27 mouse cellular contexts compared by ENCODE assay signal in genomic region chr4:149626809-149627208, GRCm38 (mm10). TPM values are rescaled to one million over a fixed set of nuclear protein-coding genes. Genes with fewer than 3 reads are reported as not detected.
A peak's percentile ranks its signal among the peaks of the same experiment; 100 is the strongest.
DNase-seq lines count a peak whose midpoint lies in the region; ATAC-seq and TF ChIP-seq lines count a peak whose summit lies in the region.
"Had no signal": no experiment of that assay in that cellular context is flagged by ENCODE, and none has a peak within 500 bp of the region (broad histone marks: within the 10 kb centered on the region; RNA-seq: fewer than 3 reads in every experiment).

No protein-coding gene starts in this region.

- no peaks in the 10 kb centered on the region for H3K27me3 ChIP-seq in hindbrain, embryonic 10.5 days (ENCODE audit: insufficient read depth, poor library complexity, severe bottlenecking)
- H3K27me3 ChIP-seq in hindbrain, postnatal 0 days (ENCODE audit: insufficient read depth, low read length), result no peaks in the 10 kb centered on the region
- no peaks in the 10 kb centered on the region for H3K27me3 ChIP-seq in midbrain, embryonic 12.5 days
- no peaks in the 10 kb centered on the region for H3K27me3 ChIP-seq in midbrain, embryonic 16.5 days (ENCODE audit: control insufficient read depth, insufficient read depth, low read depth, low read length)
- no peaks in the 10 kb centered on the region for H3K27me3 ChIP-seq in forebrain, embryonic 12.5 days
- no peaks in the 10 kb centered on the region for H3K27me3 ChIP-seq in midbrain, embryonic 14.5 days (ENCODE audit: control insufficient read depth, insufficient read depth, low read length)
- H3K27me3 ChIP-seq in liver, postnatal 0 days (ENCODE audit: insufficient read depth, low read length), result no peaks in the 10 kb centered on the region
- H3K27me3 ChIP-seq: embryonic facial prominence, embryonic 15.5 days; heart, embryonic 13.5 days; liver, embryonic 15.5 days; neural tube, embryonic 15.5 days had no signal

- TF ChIP-seq EP300 in liver, postnatal 0 days (IDR thresholded peaks at IDR 0.05; ENCODE audit: low read depth), result no peak

- WGBS in hindbrain, embryonic 10.5 days, result 42% methylated on average over 17 of the region's 17 CpGs
- WGBS in hindbrain, postnatal 0 days, result 43% methylated on average over 17 of the region's 17 CpGs
- WGBS in midbrain, embryonic 12.5 days, result 44% methylated on average over 17 of the region's 17 CpGs
- 30% methylated on average over 17 of the region's 17 CpGs for WGBS in midbrain, embryonic 16.5 days
- 17% methylated on average over 17 of the region's 17 CpGs for WGBS in forebrain, embryonic 12.5 days
- WGBS in midbrain, embryonic 14.5 days, result 32% methylated on average over 17 of the region's 17 CpGs
- WGBS in liver, postnatal 0 days (ENCODE audit: insufficient replicate concordance), result 86% methylated on average over 17 of the region's 17 CpGs

- H3K9ac ChIP-seq in hindbrain, postnatal 0 days (replicated peaks; ENCODE audit: low read length), result no peak overlapping the region
- H3K9ac ChIP-seq in midbrain, embryonic 12.5 days (replicated peaks), result no peak overlapping the region
- H3K9ac ChIP-seq in midbrain, embryonic 16.5 days (ENCODE audit: low read depth, low read length), result no peak overlapping the region
- H3K9ac ChIP-seq in forebrain, embryonic 12.5 days, result 0 out of 2 replicates have a peak overlapping the region, but pooled peaks have one; percentile 12
- H3K9ac ChIP-seq in midbrain, embryonic 14.5 days (replicated peaks; ENCODE audit: low read length), result peak overlapping the region; percentile 36; the same call in 1 of the 2 replicates
- no peak overlapping the region for H3K9ac ChIP-seq in liver, postnatal 0 days (replicated peaks)
- H3K9ac ChIP-seq: embryonic facial prominence, embryonic 15.5 days; heart, embryonic 13.5 days; liver, embryonic 15.5 days; neural tube, embryonic 15.5 days had no signal

- H3K27ac ChIP-seq in hindbrain, embryonic 10.5 days, result peak overlapping the region; percentile 73
- H3K27ac ChIP-seq in hindbrain, postnatal 0 days, result no peak overlapping the region
- peak overlapping the region; percentile 39; the same call in 1 of the 2 replicates for H3K27ac ChIP-seq in midbrain, embryonic 12.5 days (replicated peaks)
- H3K27ac ChIP-seq in midbrain, embryonic 16.5 days (ENCODE audit: low read length), result no peak overlapping the region
- H3K27ac ChIP-seq in forebrain, embryonic 12.5 days, result peak overlapping the region; percentile 39
- H3K27ac ChIP-seq in midbrain, embryonic 14.5 days (replicated peaks; ENCODE audit: low read depth, low read length), result no peak overlapping the region; the same call in 1 of the 2 replicates
- H3K27ac ChIP-seq in liver, postnatal 0 days (ENCODE audit: low read depth), result no peak overlapping the region
- H3K27ac ChIP-seq: embryonic facial prominence, embryonic 15.5 days; gastrocnemius, adult 2 months; heart, adult 2 months; heart, embryonic 13.5 days; liver, embryonic 15.5 days; neural tube, embryonic 15.5 days had no signal

- DNase-seq in hindbrain, embryonic 10.5 days (ENCODE audit: low spot score), result no peak
- DNase-seq in hindbrain, postnatal 0 days (ENCODE audit: low spot score), result no peak
- no peak for DNase-seq in midbrain, embryonic 14.5 days
- DNase-seq in neural tube, embryonic 10.5 days (ENCODE audit: extremely low spot score, low spot score), result no peak
- no peak for DNase-seq in liver, postnatal 0 days
- DNase-seq: adrenal gland, adult 2 months; B cell, adult 2 months; cerebellum, adult 8-10 months; cerebellum, postnatal 36 days; gastrocnemius, adult 2 months; gastrocnemius, postnatal 36 days; heart, adult 2 months; heart, postnatal 10 days; kidney, adult 11 months; kidney, postnatal 14 days; lung, postnatal 36 days; retina, postnatal 1 day; right cerebral cortex, postnatal 14 days had no signal

- no peaks in the 10 kb centered on the region for H3K9me3 ChIP-seq in hindbrain, embryonic 10.5 days
- H3K9me3 ChIP-seq in hindbrain, postnatal 0 days (ENCODE audit: low read length), result no peaks in the 10 kb centered on the region
- no peaks in the 10 kb centered on the region for H3K9me3 ChIP-seq in midbrain, embryonic 12.5 days
- H3K9me3 ChIP-seq in midbrain, embryonic 16.5 days (replicated peaks; ENCODE audit: control insufficient read depth, low read length, poor library complexity, severe bottlenecking), result no peaks in the 10 kb centered on the region
- H3K9me3 ChIP-seq in forebrain, embryonic 12.5 days, result no peaks in the 10 kb centered on the region
- no peaks in the 10 kb centered on the region for H3K9me3 ChIP-seq in midbrain, embryonic 14.5 days (ENCODE audit: control insufficient read depth, low read length)
- no peaks in the 10 kb centered on the region for H3K9me3 ChIP-seq in liver, postnatal 0 days (ENCODE audit: low read length)
- H3K9me3 ChIP-seq: embryonic facial prominence, embryonic 15.5 days; heart, embryonic 13.5 days; liver, embryonic 15.5 days; neural tube, embryonic 15.5 days had no signal

- no peak for ATAC-seq in hindbrain, postnatal 0 days
- no peak for ATAC-seq in midbrain, embryonic 12.5 days (ENCODE audit: low FRiP score, low read depth)
- no peak for ATAC-seq in midbrain, embryonic 16.5 days
- ATAC-seq in forebrain, embryonic 12.5 days (ENCODE audit: low FRiP score), result peak; percentile 33; the same call in 1 of the 2 replicates
- no peak for ATAC-seq in midbrain, embryonic 14.5 days (ENCODE audit: low FRiP score, low TSS enrichment)
- no peak for ATAC-seq in liver, postnatal 0 days
- ATAC-seq: activated CD4-positive, CD25-positive, alpha-beta regulatory T cell, adult 4 months; inflammation-experienced regulatory T-cells, adult 6 months had no signal

- H3K4me3 ChIP-seq in hindbrain, embryonic 10.5 days, result no peak overlapping the region
- no peak overlapping the region for H3K4me3 ChIP-seq in hindbrain, postnatal 0 days (ENCODE audit: low read length)
- H3K4me3 ChIP-seq in midbrain, embryonic 12.5 days, result no peak overlapping the region
- H3K4me3 ChIP-seq in midbrain, embryonic 16.5 days (ENCODE audit: low read depth, low read length), result no peak overlapping the region
- H3K4me3 ChIP-seq in forebrain, embryonic 12.5 days (replicated peaks), result no peak overlapping the region
- no peak overlapping the region for H3K4me3 ChIP-seq in midbrain, embryonic 14.5 days (replicated peaks; ENCODE audit: low read depth, low read length)
- H3K4me3 ChIP-seq in liver, postnatal 0 days (ENCODE audit: low read depth, low read length), result no peak overlapping the region
- H3K4me3 ChIP-seq: embryonic facial prominence, embryonic 15.5 days; gastrocnemius, adult 2 months; heart, adult 2 months; heart, embryonic 13.5 days; liver, embryonic 15.5 days; neural tube, embryonic 15.5 days had no signal

- peaks cover 33% of the 10 kb centered on the region for H3K4me1 ChIP-seq in hindbrain, embryonic 10.5 days (replicated peaks)
- no peaks in the 10 kb centered on the region for H3K4me1 ChIP-seq in hindbrain, postnatal 0 days (ENCODE audit: insufficient read depth, low read length)
- peaks cover 25% of the 10 kb centered on the region for H3K4me1 ChIP-seq in midbrain, embryonic 12.5 days
- H3K4me1 ChIP-seq in midbrain, embryonic 16.5 days (ENCODE audit: control insufficient read depth, insufficient read depth, low read length), result 0 out of 2 replicates have a peak, but pooled peaks cover 3% of the 10 kb centered on the region
- H3K4me1 ChIP-seq in forebrain, embryonic 12.5 days, result peaks cover 26% of the 10 kb centered on the region
- no peaks in the 10 kb centered on the region; the same call in 1 of the 2 replicates for H3K4me1 ChIP-seq in midbrain, embryonic 14.5 days (ENCODE audit: control insufficient read depth, insufficient read depth, low read length)
- no peaks in the 10 kb centered on the region for H3K4me1 ChIP-seq in liver, postnatal 0 days (ENCODE audit: insufficient read depth)
- H3K4me1 ChIP-seq: embryonic facial prominence, embryonic 15.5 days; heart, embryonic 13.5 days; liver, embryonic 15.5 days had no signal

- H3K4me2 ChIP-seq in hindbrain, postnatal 0 days (ENCODE audit: low read depth, low read length), result no peak overlapping the region
- no peak overlapping the region for H3K4me2 ChIP-seq in midbrain, embryonic 12.5 days (replicated peaks)
- H3K4me2 ChIP-seq in midbrain, embryonic 16.5 days (ENCODE audit: low read length), result no peak overlapping the region
- H3K4me2 ChIP-seq in forebrain, embryonic 12.5 days, result peak overlapping the region; percentile 35
- no peak overlapping the region for H3K4me2 ChIP-seq in midbrain, embryonic 14.5 days (ENCODE audit: low read length)
- no peak overlapping the region for H3K4me2 ChIP-seq in liver, postnatal 0 days (ENCODE audit: low read depth, low read length)
- H3K4me2 ChIP-seq: embryonic facial prominence, embryonic 15.5 days; heart, embryonic 13.5 days; liver, embryonic 15.5 days; neural tube, embryonic 15.5 days had no signal

- TF ChIP-seq CTCF in hindbrain, postnatal 0 days (IDR thresholded peaks at IDR 0.05; ENCODE audit: low read depth), result no peak
- TF ChIP-seq CTCF in liver, postnatal 0 days (IDR thresholded peaks at IDR 0.05; ENCODE audit: low read depth), result no peak

- H3K36me3 ChIP-seq in hindbrain, embryonic 10.5 days, result peaks cover 50% of the 10 kb centered on the region
- peaks cover 22% of the 10 kb centered on the region for H3K36me3 ChIP-seq in hindbrain, postnatal 0 days (ENCODE audit: insufficient read depth, low read length)
- peaks cover 27% of the 10 kb centered on the region for H3K36me3 ChIP-seq in midbrain, embryonic 12.5 days
- H3K36me3 ChIP-seq in midbrain, embryonic 16.5 days (ENCODE audit: control insufficient read depth, insufficient read depth, low read length), result peaks cover 8% of the 10 kb centered on the region
- peaks cover 25% of the 10 kb centered on the region for H3K36me3 ChIP-seq in forebrain, embryonic 12.5 days (replicated peaks)
- peaks cover 24% of the 10 kb centered on the region for H3K36me3 ChIP-seq in midbrain, embryonic 14.5 days (ENCODE audit: control insufficient read depth, insufficient read depth, low read length)
- H3K36me3 ChIP-seq in liver, postnatal 0 days (replicated peaks; ENCODE audit: insufficient read depth, low read length), result no peaks in the 10 kb centered on the region
- H3K36me3 ChIP-seq: liver, embryonic 15.5 days had no signal

RNA-seq across cellular contexts. Expression of gene Clstn1, which starts 40.5 kb away (rescaled TPM):
- polyA plus RNA-seq in hindbrain, embryonic 10.5 days (2016; fragmentation: Nextera tagmentation; extraction: Ambion mirVana), result 36.0 and 57.4 TPM in 2 replicates
- total RNA-seq in hindbrain, postnatal 0 days (2014; rRNA removed), result 590 and 603 TPM in 2 replicates
- polyA plus RNA-seq in hindbrain, postnatal 0 days (2015; fragmentation: Nextera tagmentation; extraction: Ambion mirVana), result 193 and 206 TPM in 2 replicates
- polyA plus RNA-seq in midbrain, embryonic 12.5 days (2016; fragmentation: Nextera tagmentation; extraction: Ambion mirVana), result 84.4 and 103 TPM in 2 replicates
- 80.2 and 99.8 TPM in 2 replicates for polyA plus RNA-seq in midbrain, embryonic 16.5 days (2015; fragmentation: Nextera tagmentation; extraction: Ambion mirVana)
- 58.1 and 75.4 TPM in 2 replicates for polyA plus RNA-seq in forebrain, embryonic 12.5 days (2016; fragmentation: Nextera tagmentation; extraction: Ambion mirVana)
- 104 and 117 TPM in 2 replicates for polyA plus RNA-seq in midbrain, embryonic 14.5 days (2014; fragmentation: Nextera tagmentation; extraction: Ambion mirVana)
- 2.0 and 2.1 TPM in 2 replicates for polyA plus RNA-seq in liver, postnatal 0 days (2015; fragmentation: Nextera tagmentation; extraction: Ambion mirVana)

Comparison
In these comparisons a context has a peak if more than half of its experiments do, and no peak if none do; other contexts are left out.
1. H3K27ac ChIP-seq: peak in hindbrain, embryonic 10.5 days (single experiment), midbrain, embryonic 12.5 days (single experiment) and forebrain, embryonic 12.5 days (single experiment); none in hindbrain, postnatal 0 days (single experiment), midbrain, embryonic 16.5 days (single experiment), midbrain, embryonic 14.5 days (single experiment) and liver, postnatal 0 days (single experiment).
2. H3K9ac ChIP-seq: peak in forebrain, embryonic 12.5 days (single experiment) and midbrain, embryonic 14.5 days (single experiment); none in hindbrain, postnatal 0 days (single experiment), midbrain, embryonic 12.5 days (single experiment), midbrain, embryonic 16.5 days (single experiment) and liver, postnatal 0 days (single experiment).
3. RNA of gene Clstn1, which starts 40.5 kb away (polyA plus RNA-seq): 193 to 206 TPM in hindbrain, postnatal 0 days, 104 to 117 TPM in midbrain, embryonic 14.5 days, 84.4 to 103 TPM in midbrain, embryonic 12.5 days, 80.2 to 99.8 TPM in midbrain, embryonic 16.5 days, 58.1 to 75.4 TPM in forebrain, embryonic 12.5 days and 36.0 to 57.4 TPM in hindbrain, embryonic 10.5 days; 2.0 to 2.1 TPM in liver, postnatal 0 days; every median in the first group is over 10 times any median in the second.